Mouse (Mus musculus) neutrophil, adult 5-6 weeks (primary cell): Measurements from ENCODE around the gene Wasf3. TPM values are rescaled to one million over a fixed set of nuclear protein-coding genes. Genes with fewer than 3 reads are reported as not detected.

Experiments
- ATAC-seq: fragments of 151-379, 151-347 bp; 2 replicates; pipeline ENCODE4 v1.8.0; 2017; ENCODE audit warnings: mild to moderate bottlenecking, moderate TSS enrichment; ENCODE audit not compliant: insufficient number of reproducible peaks, poor library complexity, low FRiP score, severe bottlenecking; ENCODE audit errors: extremely low read depth
- total RNA-seq: library from RNA; stranded (forward); fragments of 200-1000 nt; gene quantifications from 2 replicates; pipeline ENCODE4 v1.2.3, GENCODE M21; 2017

Wasf3 gene
- not detected in 2 replicates for total RNA-seq

- no peak for ATAC-seq
Observed at GRCm38 (mm10) chr5:146384935-146385591, at the start of gene Wasf3. Gene Wasf3, plus strand, starts transcription at chr5:146384985.

- ATAC-seq, result no peak
Observed at GRCm38 (mm10) chr5:146338064-146338463, 46.7 kb upstream of the Wasf3 start.

GRCm38 (mm10) chr5:146340037-146340436 is 44.7 kb upstream of the Wasf3 start:
- no peak for ATAC-seq

GRCm38 (mm10) chr5:146344911-146345686 is 39.7 kb upstream of the Wasf3 start:
- ATAC-seq, result no peak

GRCm38 (mm10) chr5:146347081-146347480 is 37.7 kb upstream of the Wasf3 start:
- ATAC-seq, result no peak

GRCm38 (mm10) chr5:146349183-146349582 is 35.6 kb upstream of the Wasf3 start:
- ATAC-seq, result no peak

GRCm38 (mm10) chr5:146350784-146351183 is 34.0 kb upstream of the Wasf3 start:
- ATAC-seq, result no peak

- no peak for ATAC-seq
Observed at GRCm38 (mm10) chr5:146352006-146352405, 32.8 kb upstream of the Wasf3 start.

GRCm38 (mm10) chr5:146360386-146360785 is 24.4 kb upstream of the Wasf3 start:
- no peak for ATAC-seq

GRCm38 (mm10) chr5:146362711-146363110 is 22.1 kb upstream of the Wasf3 start:
- ATAC-seq, result no peak

- no peak for ATAC-seq
Observed at GRCm38 (mm10) chr5:146368356-146368755, 16.4 kb upstream of the Wasf3 start.

GRCm38 (mm10) chr5:146368971-146369370 is 15.8 kb upstream of the Wasf3 start:
- no peak for ATAC-seq

- ATAC-seq, result no peak
Observed at GRCm38 (mm10) chr5:146370794-146371193, 14.0 kb upstream of the Wasf3 start.

GRCm38 (mm10) chr5:146373238-146373637 is 11.5 kb upstream of the Wasf3 start:
- ATAC-seq, result no peak

GRCm38 (mm10) chr5:146376601-146377000 is 8.2 kb upstream of the Wasf3 start:
- no peak for ATAC-seq

- ATAC-seq, result no peak
Observed at GRCm38 (mm10) chr5:146380041-146380440, 4.7 kb upstream of the Wasf3 start.

- no peak for ATAC-seq
Observed at GRCm38 (mm10) chr5:146382268-146382667, 2.5 kb upstream of the Wasf3 start.

GRCm38 (mm10) chr5:146383401-146383800 is 1.4 kb upstream of the Wasf3 start:
- ATAC-seq, result no peak

- no peak for ATAC-seq
Observed at GRCm38 (mm10) chr5:146385989-146386388, 1.2 kb downstream of the Wasf3 start.

GRCm38 (mm10) chr5:146386906-146387305 is 2.1 kb downstream of the Wasf3 start:
- ATAC-seq, result no peak
